Mouse (Mus musculus) lung, postnatal 0 days (tissue): Measurements from ENCODE around the gene Gm1673. TPM values are rescaled to one million over a fixed set of nuclear protein-coding genes. Genes with fewer than 3 reads are reported as not detected.
A peak's percentile ranks its signal among the peaks of the same experiment; 100 is the strongest.
"Not testable (repeated sequence)": the region's sequence is repeated elsewhere in the genome, so short reads cannot be mapped to it uniquely, and the experiment has no call there.

Experiments
- ATAC-seq: fragments of 200-750 bp; cut with Nextera tagmentation; 2 replicates; pipeline ENCODE4 v1.8.0; 2017; ENCODE audit warnings: moderate library complexity
- DNase-seq: peaks from one replicate; pipeline ENCODE4 v3.0.0-alpha.2; 2016; ENCODE audit warnings: low spot score
- H3K27ac ChIP-seq: fragments of 300-500 bp; sonication (generic); 2 replicates; pipeline ENCODE4 v1.5.1; 2014; ENCODE audit warnings: antibody characterized with exemption, mild to moderate bottlenecking, low read length, mixed read lengths
- H3K27me3 ChIP-seq: fragments of 300-500 bp; sonication (generic); replicated peaks from 2 replicates; pipeline ENCODE4 v1.6.1; 2014; ENCODE audit warnings: low read length, mixed read lengths; ENCODE audit not compliant: insufficient read depth
- H3K36me3 ChIP-seq: fragments of 300-500 bp; sonication (generic); 2 replicates; pipeline ENCODE4 v1.6.1; 2014; ENCODE audit warnings: low read length, mixed read lengths; ENCODE audit not compliant: insufficient read depth
- H3K4me1 ChIP-seq: fragments of 300-500 bp; sonication (generic); 2 replicates; pipeline ENCODE4 v1.6.1; 2014; ENCODE audit warnings: antibody characterized with exemption, low read depth, low read length, mixed read lengths; ENCODE audit not compliant: insufficient read depth
- H3K4me2 ChIP-seq: fragments of 300-500 bp; sonication (generic); replicated peaks from 2 replicates; pipeline ENCODE4 v1.6.1; 2014; ENCODE audit warnings: low read depth, mild to moderate bottlenecking, low read length, moderate library complexity, mixed read lengths
- H3K4me3 ChIP-seq: fragments of 300-500 bp; sonication (generic); 2 replicates; pipeline ENCODE4 v1.5.1; 2014; ENCODE audit warnings: low read depth, low read length
- H3K9ac ChIP-seq: fragments of 300-500 bp; sonication (generic); replicated peaks from 2 replicates; pipeline ENCODE4 v1.6.1; 2014; ENCODE audit warnings: low read depth, mild to moderate bottlenecking
- H3K9me3 ChIP-seq: fragments of 300-500 bp; sonication (generic); 2 replicates; pipeline ENCODE4 v1.6.1; 2016; ENCODE audit warnings: low read length, mixed read lengths
- CTCF ChIP-seq: IDR thresholded peaks from 2 replicates; pipeline ENCODE4 v1.5.1; 2016; ENCODE audit warnings: antibody characterized with exemption, mild to moderate bottlenecking
- EP300 ChIP-seq: IDR thresholded peaks from 2 replicates; pipeline ENCODE4 v1.6.1; 2016; ENCODE audit warnings: antibody characterized with exemption, mild to moderate bottlenecking, control low read depth
- WGBS: fragments of 180-500 bp; shearing (Covaris S2); extraction: QIAGEN DNeasy Blood & Tissue Kit; methylation state at CpG from one replicate; pipeline ENCODE4 v1.1.7; 2014; 5-methylcytosine and 5-hydroxymethylcytosine counted together
- polyA plus RNA-seq: library from polyadenylated mRNA; unstranded; fragments of >200 nt; fragmentation: Nextera tagmentation; extraction: Ambion mirVana; gene quantifications from 2 replicates; pipeline ENCODE4 v1.2.1, GENCODE M21; 2015

Gm1673 gene
- polyA plus RNA-seq, 1 experiment from 2014 or later: 26.9 TPM

GRCm38 (mm10) chr5:33938448-33938847 lies 44.8 kb upstream of the Gm1673 start:
- ATAC-seq: no peak
- 93% methylated on average over 3 of the region's 3 CpGs for WGBS

GRCm38 (mm10) chr5:33947035-33947434 lies 36.2 kb upstream of the Gm1673 start:
- not testable (repeated sequence) for ATAC-seq, H3K4me2 ChIP-seq, H3K27ac ChIP-seq, H3K4me3 ChIP-seq, DNase-seq, H3K9ac ChIP-seq, H3K36me3 ChIP-seq, H3K9me3 ChIP-seq, H3K27me3 ChIP-seq, H3K4me1 ChIP-seq
- peak; percentile 25; the same call in 1 of the 2 replicates for TF ChIP-seq CTCF
- 88% methylated on average over 16 of the region's 16 CpGs for WGBS

More at GRCm38 (mm10) chr5:33938448-33938847, 44.8 kb upstream of the Gm1673 start:
- Histone ChIP-seq H3K4me2 (no peak overlapping the region), H3K36me3 (no peaks in the 10 kb centered on the region), H3K9ac (no peak overlapping the region), H3K4me3 (no peak overlapping the region), H3K27me3 (no peaks in the 10 kb centered on the region), H3K27ac (no peak overlapping the region), H3K4me1 (peaks cover 15% of the 10 kb centered on the region; the same call in 1 of the 2 replicates), H3K9me3 (no peaks in the 10 kb centered on the region)
- DNase-seq: no peak
- TF ChIP-seq EP300 (no peak), CTCF (no peak)

DNA sequence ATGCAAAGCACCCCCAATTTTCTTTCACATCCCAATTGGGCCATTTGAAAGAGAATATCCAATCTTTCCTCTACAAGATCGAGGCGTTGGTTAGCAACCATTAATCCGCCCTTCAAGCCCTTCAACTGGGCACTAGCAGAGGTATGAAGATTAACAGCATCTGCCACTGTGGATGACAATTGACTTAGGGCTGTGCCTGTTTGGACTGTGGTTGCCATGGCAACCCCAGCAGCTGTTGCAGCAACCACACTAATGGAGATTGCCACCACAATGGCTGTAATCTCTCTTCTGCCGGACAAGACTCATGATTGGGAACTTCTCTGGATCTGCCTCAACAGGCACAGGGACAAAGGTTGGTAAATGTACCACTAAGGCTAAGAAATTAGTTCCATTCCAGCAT lies 34.9 kb upstream of the Gm1673 start:
- 88% methylated on average over 4 of the region's 4 CpGs for WGBS
- no peak for ATAC-seq

GRCm38 (mm10) chr5:33953471-33954185 lies 29.6 kb upstream of the Gm1673 start:
- DNase-seq (no peak), ATAC-seq (no peak)
- Histone ChIP-seq H3K4me2 (no peak overlapping the region), H3K9me3 (no peaks in the 10 kb centered on the region), H3K4me3 (no peak overlapping the region), H3K27ac (no peak overlapping the region), H3K9ac (no peak overlapping the region), H3K36me3 (no peaks in the 10 kb centered on the region), H3K4me1 (no peaks in the 10 kb centered on the region), H3K27me3 (no peaks in the 10 kb centered on the region)
- 87% methylated on average over 17 of the region's 17 CpGs for WGBS
- no peak for TF ChIP-seq CTCF
- no peak for TF ChIP-seq EP300

More for the DNA sequence above, 34.9 kb upstream of the Gm1673 start:
- Histone ChIP-seq H3K4me3 (no peak overlapping the region), H3K9me3 (no peaks in the 10 kb centered on the region), H3K4me2 (no peak overlapping the region), H3K27me3 (no peaks in the 10 kb centered on the region), H3K4me1 (no peaks in the 10 kb centered on the region), H3K36me3 (no peaks in the 10 kb centered on the region), H3K9ac (no peak overlapping the region), H3K27ac (no peak overlapping the region)
- TF ChIP-seq EP300: no peak
- TF ChIP-seq CTCF: no peak
- DNase-seq: no peak

- no peaks in the 10 kb centered on the region for H3K4me1 ChIP-seq
- DNase-seq (peak; percentile 59), ATAC-seq (peak; percentile 33)
- 33% methylated on average over 10 of the region's 10 CpGs for WGBS
- H3K4me3 ChIP-seq: no peak overlapping the region
- H3K9me3 ChIP-seq: no peaks in the 10 kb centered on the region
- no peaks in the 10 kb centered on the region for H3K27me3 ChIP-seq
- H3K36me3 ChIP-seq: no peaks in the 10 kb centered on the region
- TF ChIP-seq CTCF (peak; percentile 89), EP300 (no peak)
- no peak overlapping the region for H3K27ac ChIP-seq
- H3K4me2 ChIP-seq: no peak overlapping the region
- H3K9ac ChIP-seq: no peak overlapping the region
These were observed 28.9 kb upstream of the Gm1673 start for GRCm38 (mm10) chr5:33954354-33954753.

DNA sequence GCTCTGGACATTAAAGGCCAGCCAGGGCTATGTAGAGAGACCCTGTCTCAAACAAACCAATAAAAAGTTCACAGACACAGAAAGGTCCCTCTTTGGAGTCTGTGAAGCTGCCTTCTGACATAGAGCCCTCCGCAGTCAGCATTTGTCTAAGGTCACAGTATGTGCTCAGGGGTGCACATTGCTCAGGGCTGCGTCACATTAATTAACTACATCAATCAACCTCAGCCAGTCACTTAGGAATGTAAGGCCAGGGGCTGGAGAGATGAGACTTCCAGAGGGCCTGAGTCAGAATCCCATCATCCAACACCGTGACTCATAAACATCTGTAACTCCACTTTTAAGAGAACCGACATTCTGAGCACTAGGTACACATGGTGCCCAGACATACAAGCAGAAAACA lies 27.4 kb upstream of the Gm1673 start:
- Histone ChIP-seq H3K4me3 (no peak overlapping the region), H3K4me1 (no peaks in the 10 kb centered on the region), H3K36me3 (no peaks in the 10 kb centered on the region), H3K27ac (no peak overlapping the region), H3K27me3 (no peaks in the 10 kb centered on the region), H3K9me3 (no peaks in the 10 kb centered on the region), H3K9ac (no peak overlapping the region), H3K4me2 (no peak overlapping the region)
- DNase-seq (no peak), ATAC-seq (no peak)
- WGBS: 50% methylated on average over 4 of the region's 4 CpGs
- TF ChIP-seq EP300: no peak
- no peak for TF ChIP-seq CTCF
